Mouse (Mus musculus): ENCODE data around the gene Abhd14b. TPM values are rescaled to one million over a fixed set of nuclear protein-coding genes. Genes with fewer than 3 reads are reported as not detected.
A peak's percentile ranks its signal among the peaks of the same experiment; 100 is the strongest.

Abhd14b gene
- total and polyA plus RNA-seq, 3 experiments, result 3.4 to 6.5 TPM; not detected in 1

DNA sequence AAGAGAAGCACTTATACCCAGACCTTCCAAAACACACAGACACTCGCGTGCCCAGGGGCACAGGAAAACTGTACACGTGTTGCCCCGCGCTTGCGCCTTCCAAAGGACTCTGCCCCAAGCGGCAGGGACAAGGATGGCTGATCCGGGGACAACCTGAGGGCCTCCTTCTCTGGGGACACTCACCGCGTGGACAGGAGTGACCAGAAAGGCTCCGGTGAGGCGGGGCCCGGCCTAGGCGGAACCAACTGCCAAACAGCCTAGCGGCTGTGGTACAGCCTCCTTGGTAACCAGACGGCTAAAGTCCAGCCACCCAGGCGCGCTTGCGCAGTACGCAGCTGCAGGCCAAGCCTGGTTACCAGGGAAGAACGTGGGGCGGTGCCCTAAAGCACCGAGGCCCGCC is at the start of gene Abhd14b, which contains the start of gene Abhd14a (continued):
- no peak for TF ChIP-seq EP300 (IDR thresholded peaks at IDR 0.05; ENCODE audit: low read depth in 1 of 2, low read length in 2 of 2)
- TF ChIP-seq MYC (IDR thresholded peaks at IDR 0.05; ENCODE audit: low read depth, low read length), result peak; percentile 91

DNA sequence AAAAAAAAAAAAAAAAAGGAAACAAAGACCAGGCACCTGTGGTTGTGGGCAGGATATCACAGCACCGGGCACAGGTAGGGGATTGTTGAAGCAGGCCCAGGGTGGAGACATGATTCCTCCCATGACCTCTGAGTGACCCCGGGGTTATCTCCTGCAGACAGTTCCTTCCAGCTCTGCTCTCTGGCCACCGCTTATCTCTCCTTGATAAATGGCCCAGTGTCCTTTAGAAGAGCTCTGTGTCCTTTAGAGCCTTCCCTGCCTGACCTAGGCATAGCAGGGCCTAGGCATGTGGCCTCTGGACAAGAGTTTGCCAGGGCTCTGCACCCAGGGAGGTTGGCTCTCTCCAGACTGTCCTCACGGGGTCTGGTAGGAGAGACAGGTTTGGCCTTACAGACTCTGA is 49.5 kb upstream of the Abhd14b start:
- TF ChIP-seq POLR2AphosphoS2 (IDR thresholded peaks at IDR 0.05; ENCODE audit: low read length) (no peak), SIN3A (IDR thresholded peaks at IDR 0.05; ENCODE audit: low read length) (no peak), NRF1 (IDR thresholded peaks at IDR 0.05; ENCODE audit: insufficient read depth, low read depth, low read length, poor library complexity, severe bottlenecking) (no peak), CHD2 (IDR thresholded peaks at IDR 0.05; ENCODE audit: low read length) (no peak), MXI1 (IDR thresholded peaks at IDR 0.05; ENCODE audit: low read depth, low read length) (no peak), E2F4 (IDR thresholded peaks at IDR 0.05; ENCODE audit: borderline replicate concordance, low read depth, low read length) (no peak), GATA1 (IDR thresholded peaks at IDR 0.05; ENCODE audit: low read depth, low read length) (no peak), RAD21 (IDR thresholded peaks at IDR 0.05; ENCODE audit: low read depth, low read length) (no peak), RCOR1 (IDR thresholded peaks at IDR 0.05; ENCODE audit: low read depth, low read length) (no peak), MAZ (IDR thresholded peaks at IDR 0.05; ENCODE audit: low read depth, low read length) (no peak), KAT2A (conservative IDR thresholded peaks at IDR 0.05; ENCODE audit: low read depth, low read length) (no peak), BHLHE40 (IDR thresholded peaks at IDR 0.05; ENCODE audit: borderline replicate concordance, low read depth, low read length) (no peak), SMC3 (IDR thresholded peaks at IDR 0.05; ENCODE audit: low read depth, low read length) (no peak), GABPA (IDR thresholded peaks at IDR 0.05; ENCODE audit: low read depth, low read length) (no peak), EP300 (IDR thresholded peaks at IDR 0.05; ENCODE audit: low read depth in 1 of 2, low read length in 2 of 2) (no peak)
- no peaks in the 10 kb centered on the region for H3K9me3 ChIP-seq (replicated peaks; ENCODE audit: insufficient read depth, low read length)
- H3K79me2 ChIP-seq (ENCODE audit: control insufficient read depth, insufficient read depth, low read length, poor library complexity), result no peaks in the 10 kb centered on the region
- H3K27ac ChIP-seq (ENCODE audit: control insufficient read depth, low read depth, low read length), result no peak overlapping the region
- H3K36me3 ChIP-seq (ENCODE audit: control insufficient read depth in 1 of 2, insufficient read depth in 2 of 2, low read length in 2 of 2), result peaks cover 0 to 6% of the 10 kb centered on the region in 2 experiments; a peak in 2 of 4 replicates
- no peak overlapping the region for H3K4me3 ChIP-seq (ENCODE audit: control insufficient read depth in 1 of 2, insufficient read depth in 1 of 2, low read depth in 2 of 2, low read length in 2 of 2)
- H3K4me1 ChIP-seq (ENCODE audit: control insufficient read depth in 1 of 2, insufficient read depth in 2 of 2, low read length in 2 of 2), result peaks cover 3 to 21% of the 10 kb centered on the region in 2 experiments; a peak in 3 of 4 replicates
- H3K9ac ChIP-seq (ENCODE audit: control insufficient read depth, low read depth, low read length, poor library complexity, severe bottlenecking), result no peak overlapping the region
- DNase-seq (ENCODE audit: low read depth, low spot score), result no peak
- no peaks in the 10 kb centered on the region; a peak in 2 of 4 replicates for H3K27me3 ChIP-seq (ENCODE audit: control insufficient read depth in 1 of 2, insufficient read depth in 2 of 2, low read length in 2 of 2)

DNA sequence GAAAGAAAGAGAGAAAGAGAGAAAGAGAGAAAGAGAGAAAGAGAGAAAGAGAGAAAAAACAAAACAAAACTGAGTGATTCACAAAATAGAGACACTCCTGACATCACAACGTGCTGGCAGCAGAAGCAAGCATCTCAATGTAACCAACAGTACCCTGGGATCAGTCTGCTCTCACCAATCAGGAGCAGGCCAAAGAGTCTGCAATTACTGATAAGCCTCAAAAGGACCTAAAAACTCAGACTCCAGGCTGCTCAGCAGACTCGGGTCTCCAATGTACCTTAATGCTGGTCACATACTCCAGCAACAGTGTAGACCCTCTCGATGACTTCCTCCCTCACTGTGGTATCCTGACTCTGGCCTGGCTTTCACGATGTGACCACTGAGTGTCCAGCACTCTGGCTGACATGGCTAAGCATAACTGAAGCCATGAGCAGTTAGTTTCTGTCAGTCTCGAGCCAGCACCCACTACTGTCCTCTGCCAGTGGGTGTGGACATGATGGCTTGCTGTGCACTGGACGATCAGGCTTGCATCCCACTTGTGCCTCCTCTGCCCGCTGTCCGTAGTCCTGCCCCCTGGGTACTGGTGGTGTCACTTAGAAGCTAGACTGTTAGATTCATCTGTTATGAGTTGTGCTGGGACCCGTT is 48.5 kb upstream of the Abhd14b start:
- Histone ChIP-seq H3K9ac (ENCODE audit: control insufficient read depth, low read depth, low read length, poor library complexity, severe bottlenecking) (no peak overlapping the region), H3K36me3 (ENCODE audit: control insufficient read depth in 1 of 2, insufficient read depth in 2 of 2, low read length in 2 of 2) (peaks cover 0 to 6% of the 10 kb centered on the region in 2 experiments; a peak in 2 of 4 replicates), H3K4me3 (ENCODE audit: control insufficient read depth in 1 of 2, insufficient read depth in 1 of 2, low read depth in 2 of 2, low read length in 2 of 2) (no peak overlapping the region), H3K27me3 (ENCODE audit: control insufficient read depth in 1 of 2, insufficient read depth in 2 of 2, low read length in 2 of 2) (no peaks in the 10 kb centered on the region; a peak in 1 of 4 replicates), H3K79me2 (ENCODE audit: control insufficient read depth, insufficient read depth, low read length, poor library complexity) (no peaks in the 10 kb centered on the region), H3K27ac (ENCODE audit: control insufficient read depth, low read depth, low read length) (no peak overlapping the region), H3K9me3 (replicated peaks; ENCODE audit: insufficient read depth, low read length) (no peaks in the 10 kb centered on the region), H3K4me1 (ENCODE audit: control insufficient read depth in 1 of 2, insufficient read depth in 2 of 2, low read length in 2 of 2) (peaks cover 3 to 15% of the 10 kb centered on the region in 2 experiments; a peak in 3 of 4 replicates)
- DNase-seq (ENCODE audit: low read depth, low spot score), result peak; percentile 87
- TF ChIP-seq TAL1 (IDR thresholded peaks at IDR 0.05; ENCODE audit: low read length) (peak; percentile 74), EP300 (IDR thresholded peaks at IDR 0.05; ENCODE audit: low read depth in 1 of 2, low read length in 2 of 2) (peak; percentile 49 to 57; a peak in 3 of 4 replicates), TCF12 (IDR thresholded peaks at IDR 0.05; ENCODE audit: low read depth, low read length) (peak; percentile 61; the same call in 1 of the 2 replicates), GATA1 (IDR thresholded peaks at IDR 0.05; ENCODE audit: low read depth, low read length) (peak; percentile 93), MYC (IDR thresholded peaks at IDR 0.05; ENCODE audit: low read depth, low read length) (peak; percentile 45; the same call in 1 of the 2 replicates), MAFK (IDR thresholded peaks at IDR 0.05; ENCODE audit: borderline replicate concordance, low read depth, low read length) (no peak), KAT2A (conservative IDR thresholded peaks at IDR 0.05; ENCODE audit: low read depth, low read length) (no peak), POLR2AphosphoS5 (IDR thresholded peaks at IDR 0.05; ENCODE audit: borderline replicate concordance, low read depth, low read length) (no peak), TBP (IDR thresholded peaks at IDR 0.05; ENCODE audit: low read depth, low read length) (0 out of 2 replicates have a peak, but pooled peaks have one; percentile 21)

All from MEL (cell line).